Mouse (Mus musculus) MEL (cell line): Measurements from ENCODE around the gene Tyw5. TPM values are rescaled to one million over a fixed set of nuclear protein-coding genes. Genes with fewer than 3 reads are reported as not detected.

Experiments
- DNase-seq: peaks from one replicate; pipeline ENCODE4 v3.0.0; 2011; ENCODE audit warnings: low read depth, low spot score
- H3K27ac ChIP-seq: 2 replicates; pipeline ENCODE4 v1.5.1; 2012; ENCODE audit warnings: low read depth, mild to moderate bottlenecking, control low read depth, low read length, moderate library complexity; ENCODE audit not compliant: control insufficient read depth
- H3K27me3 ChIP-seq, 2 experiments: fragments of 150-350 bp in 1 of 2; sonication (generic) in 1 of 2; 2 replicates each; pipeline ENCODE4 v1.6.1; 2012; ENCODE audit warnings: low read length in 2 of 2, mild to moderate bottlenecking in 2 of 2, improper control_type of control experiment in 1 of 2, moderate library complexity in 1 of 2; ENCODE audit not compliant: insufficient read depth in 2 of 2, control insufficient read depth in 1 of 2
- H3K36me3 ChIP-seq, 2 experiments: 2 replicates each; pipeline ENCODE4 v1.6.1; 2012 to 2014; ENCODE audit warnings: low read length in 2 of 2, improper control_type of control experiment in 1 of 2, inconsistent platforms in 1 of 2, mild to moderate bottlenecking in 1 of 2; ENCODE audit not compliant: insufficient read depth in 2 of 2, control insufficient read depth in 1 of 2
- H3K4me1 ChIP-seq, 2 experiments: fragments of 150-350 bp in 1 of 2; sonication (generic) in 1 of 2; 2 replicates each; pipeline ENCODE4 v1.6.1; 2012; ENCODE audit warnings: low read length in 2 of 2, improper control_type of control experiment in 1 of 2, mild to moderate bottlenecking in 1 of 2; ENCODE audit not compliant: insufficient read depth in 2 of 2, control insufficient read depth in 1 of 2
- H3K4me3 ChIP-seq, 2 experiments: fragments of 150-350 bp in 1 of 2; sonication (generic) in 1 of 2; 2 replicates each; pipeline ENCODE4 v1.5.1; 2012; ENCODE audit warnings: low read depth in 2 of 2, low read length in 2 of 2, mild to moderate bottlenecking in 2 of 2, moderate library complexity in 2 of 2, control low read depth in 1 of 2, improper control_type of control experiment in 1 of 2; ENCODE audit not compliant: control insufficient read depth in 1 of 2, insufficient read depth in 1 of 2
- H3K79me2 ChIP-seq: 2 replicates; pipeline ENCODE4 v1.6.1; 2012; ENCODE audit warnings: mild to moderate bottlenecking, low read length, moderate library complexity; ENCODE audit not compliant: control insufficient read depth, poor library complexity, insufficient read depth
- H3K9ac ChIP-seq: 2 replicates; pipeline ENCODE4 v1.6.1; 2012; ENCODE audit warnings: low read depth, mild to moderate bottlenecking, control low read depth, low read length, moderate library complexity; ENCODE audit not compliant: control insufficient read depth, poor library complexity, severe bottlenecking
- H3K9me3 ChIP-seq: fragments of 150-350 bp; sonication (generic); replicated peaks from 2 replicates; pipeline ENCODE4 v1.6.1; 2012; ENCODE audit warnings: mild to moderate bottlenecking, low read length, improper control_type of control experiment, moderate library complexity; ENCODE audit not compliant: insufficient read depth
- BHLHE40 ChIP-seq: IDR thresholded peaks from 2 replicates; pipeline ENCODE4 v1.6.1; 2012; ENCODE audit warnings: low read depth, mild to moderate bottlenecking, inconsistent platforms, low read length, improper control_type of control experiment, borderline replicate concordance
- CHD1 ChIP-seq: IDR thresholded peaks from 2 replicates; pipeline ENCODE4 v1.6.1; 2012; ENCODE audit warnings: low read depth, mild to moderate bottlenecking, inconsistent platforms, low read length, improper control_type of control experiment
- CHD2 ChIP-seq: IDR thresholded peaks from 2 replicates; pipeline ENCODE4 v1.6.1; 2011; ENCODE audit warnings: low read length, improper control_type of control experiment
- E2F4 ChIP-seq: IDR thresholded peaks from 2 replicates; pipeline ENCODE4 v1.6.1; 2011; ENCODE audit warnings: low read depth, low read length, improper control_type of control experiment, borderline replicate concordance
- EP300 ChIP-seq, 2 experiments: IDR thresholded peaks; 2 replicates each; pipeline ENCODE4 v1.6.1; 2011; ENCODE audit warnings: improper control_type of control experiment in 2 of 2, low read length in 2 of 2, low read depth in 1 of 2, mild to moderate bottlenecking in 1 of 2
- GABPA ChIP-seq: IDR thresholded peaks from 2 replicates; pipeline ENCODE4 v1.6.1; 2012; ENCODE audit warnings: low read depth, mild to moderate bottlenecking, inconsistent platforms, low read length, improper control_type of control experiment, moderate library complexity
- HCFC1 ChIP-seq: IDR thresholded peaks from 2 replicates; pipeline ENCODE4 v1.6.1; 2012; ENCODE audit warnings: low read depth, mild to moderate bottlenecking, inconsistent platforms, low read length, improper control_type of control experiment, moderate library complexity
- KAT2A ChIP-seq: conservative IDR thresholded peaks from 2 replicates; pipeline ENCODE4 v1.6.1; 2012; ENCODE audit warnings: low read depth, low read length, improper control_type of control experiment, inconsistent platforms
- MAFK ChIP-seq: IDR thresholded peaks from 2 replicates; pipeline ENCODE4 v1.6.1; 2011; ENCODE audit warnings: low read depth, mild to moderate bottlenecking, low read length, improper control_type of control experiment, borderline replicate concordance
- MAX ChIP-seq: IDR thresholded peaks from 2 replicates; pipeline ENCODE4 v1.6.1; 2011; ENCODE audit warnings: low read length, improper control_type of control experiment
- MEF2A ChIP-seq: IDR thresholded peaks from 2 replicates; pipeline ENCODE4 v1.6.1; 2014; ENCODE audit warnings: low read depth, mild to moderate bottlenecking, inconsistent platforms, low read length, improper control_type of control experiment; ENCODE audit not compliant: poor library complexity, insufficient replicate concordance, severe bottlenecking; ENCODE audit errors: extremely low read depth
- MYC ChIP-seq: IDR thresholded peaks from 2 replicates; pipeline ENCODE4 v1.6.1; 2011; ENCODE audit warnings: low read depth, mild to moderate bottlenecking, low read length, improper control_type of control experiment, moderate library complexity
- NELFE ChIP-seq: IDR thresholded peaks from 2 replicates; pipeline ENCODE4 v1.6.1; 2011; ENCODE audit warnings: low read depth, low read length, improper control_type of control experiment
- POLR2AphosphoS2 ChIP-seq: IDR thresholded peaks from 2 replicates; pipeline ENCODE4 v1.6.1; 2011; ENCODE audit warnings: low read length, improper control_type of control experiment
- RCOR1 ChIP-seq: IDR thresholded peaks from 2 replicates; pipeline ENCODE4 v1.6.1; 2012; ENCODE audit warnings: low read depth, mild to moderate bottlenecking, inconsistent platforms, low read length, improper control_type of control experiment
- SIN3A ChIP-seq: IDR thresholded peaks from 2 replicates; pipeline ENCODE4 v1.6.1; 2012; ENCODE audit warnings: low read length, improper control_type of control experiment, inconsistent platforms
- SMC3 ChIP-seq: IDR thresholded peaks from 2 replicates; pipeline ENCODE4 v1.6.1; 2011; ENCODE audit warnings: low read depth, low read length, improper control_type of control experiment
- TBP ChIP-seq: IDR thresholded peaks from 2 replicates; pipeline ENCODE4 v1.8.0; 2011; ENCODE audit warnings: low read depth, low read length, improper control_type of control experiment
- UBTF ChIP-seq: IDR thresholded peaks from 2 replicates; pipeline ENCODE4 v1.6.1; 2012; ENCODE audit warnings: low read depth, mild to moderate bottlenecking, inconsistent platforms, low read length, improper control_type of control experiment, moderate library complexity, borderline replicate concordance; ENCODE audit not compliant: insufficient read depth
- USF2 ChIP-seq, 2 experiments: IDR thresholded peaks; 2 replicates each; pipeline ENCODE4 v1.6.1; 2011 to 2012; ENCODE audit warnings: improper control_type of control experiment in 2 of 2, low read length in 2 of 2, borderline replicate concordance in 1 of 2, inconsistent platforms in 1 of 2, low read depth in 1 of 2, mild to moderate bottlenecking in 1 of 2; ENCODE audit not compliant: insufficient read depth in 1 of 2
- ZC3H11A ChIP-seq: IDR thresholded peaks from 2 replicates; pipeline ENCODE4 v1.6.1; 2012; ENCODE audit warnings: low read depth, mild to moderate bottlenecking, inconsistent platforms, low read length, improper control_type of control experiment
- polyA plus RNA-seq, 2 experiments: library from polyadenylated mRNA; stranded (reverse) in 1 of 2; unstranded in 1 of 2; fragments of >175 nt in 1 of 2; fragments of >200 nt in 1 of 2; gene quantifications; 2 replicates each; pipeline versions ENCODE4 v1.2.1 to v1.2.4; 2012; ENCODE audit warnings: low replicate concordance in 2 of 2, low read depth in 1 of 2; ENCODE audit not compliant: insufficient read length in 2 of 2, insufficient read depth in 1 of 2, missing spikeins in 1 of 2
- total RNA-seq: library from RNA; depleted of rRNA; stranded (reverse); fragments of 300-350 nt; gene quantifications from 2 replicates; pipeline ENCODE4 v1.2.3, GENCODE M21; 2012

The Tyw5 gene
- total and polyA plus RNA-seq, 3 experiments = 15.8 to 18.5 TPM; not detected in 1

DNA sequence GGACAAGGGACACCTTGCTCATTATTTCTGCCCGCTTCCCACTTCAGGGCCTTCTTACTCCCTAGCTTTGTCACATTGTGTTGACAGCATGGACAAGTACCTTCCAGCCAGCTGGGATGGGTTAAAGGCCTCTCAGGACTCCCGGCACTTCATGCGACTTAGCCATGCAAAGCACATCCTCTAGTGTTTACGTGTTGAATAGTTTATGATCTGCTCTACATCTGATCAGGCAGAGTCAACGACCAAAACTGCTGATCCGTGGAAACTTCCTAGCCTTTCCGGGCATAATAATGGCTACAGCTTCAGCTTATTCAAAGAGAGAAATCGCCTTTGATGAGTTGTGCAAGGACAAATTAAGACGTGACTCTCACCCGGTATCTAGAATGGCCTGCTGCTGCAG lies 38.8 kb upstream of the Tyw5 start:
- Histone ChIP-seq H3K27ac (no peak overlapping the region), H3K27me3 (no peaks in the 10 kb centered on the region; a peak in 1 of 4 replicates), H3K36me3 (no peaks in the 10 kb centered on the region), H3K79me2 (no peaks in the 10 kb centered on the region), H3K4me1 (no peaks in the 10 kb centered on the region), H3K9me3 (no peaks in the 10 kb centered on the region), H3K9ac (no peak overlapping the region), H3K4me3 (no peak overlapping the region)
- DNase-seq = no peak
- TF ChIP-seq HCFC1 (no peak), MAX (no peak), MYC (no peak), GABPA (no peak), POLR2AphosphoS2 (no peak)

- H3K9me3 ChIP-seq = no peaks in the 10 kb centered on the region
- no peaks in the 10 kb centered on the region; a peak in 1 of 4 replicates for H3K27me3 ChIP-seq
- TF ChIP-seq RCOR1 = no peak
- no peak for TF ChIP-seq MAFK
- TF ChIP-seq E2F4 = no peak
- no peak for DNase-seq
- no peak overlapping the region for H3K27ac ChIP-seq
- H3K36me3 ChIP-seq = peaks cover 0 to 3% of the 10 kb centered on the region in 2 experiments; a peak in 1 of 4 replicates
- no peaks in the 10 kb centered on the region for H3K79me2 ChIP-seq
- no peak overlapping the region for H3K9ac ChIP-seq
- H3K4me1 ChIP-seq = peaks cover 1 to 13% of the 10 kb centered on the region in 2 experiments; a peak in 3 of 4 replicates
- H3K4me3 ChIP-seq = no peak overlapping the region
Measured at GRCm38 (mm10) chr1:57440771-57441170, 33.9 kb upstream of the Tyw5 start.

GRCm38 (mm10) chr1:57439026-57439425 lies 32.1 kb upstream of the Tyw5 start:
- Histone ChIP-seq H3K4me1 (peaks cover 2 to 14% of the 10 kb centered on the region in 2 experiments; a peak in 3 of 4 replicates), H3K9me3 (no peaks in the 10 kb centered on the region), H3K36me3 (peaks cover 0 to 4% of the 10 kb centered on the region in 2 experiments; a peak in 1 of 4 replicates), H3K79me2 (no peaks in the 10 kb centered on the region), H3K4me3 (no peak overlapping the region), H3K27me3 (no peaks in the 10 kb centered on the region; a peak in 1 of 4 replicates), H3K27ac (no peak overlapping the region), H3K9ac (no peak overlapping the region)
- TF ChIP-seq UBTF (no peak), SMC3 (no peak), MYC (no peak), SIN3A (no peak), NELFE (no peak), MEF2A (no peak), BHLHE40 (no peak), CHD1 (no peak), RCOR1 (no peak), HCFC1 (no peak), CHD2 (no peak), GABPA (no peak), E2F4 (no peak), POLR2AphosphoS2 (no peak), TBP (no peak), ZC3H11A (no peak), USF2 (IDR thresholded peaks at IDR 0.05; ENCODE audit: borderline replicate concordance in 1 of 2, insufficient read depth in 1 of 2, low read depth in 1 of 2, low read length in 2 of 2) (no peak), KAT2A (no peak), EP300 (IDR thresholded peaks at IDR 0.05; ENCODE audit: low read depth in 1 of 2, low read length in 2 of 2) (no peak)
- no peak for DNase-seq
